Mouse (Mus musculus) liver, embryonic 11.5 days (tissue): ENCODE measurements at regions not wholly inside any gene's neighbourhood (a gene's known extent, or its start where the extent isn't known, plus 50 kb on each side); places are given as distances from the start of the nearest gene placed in this dataset.
A peak's percentile ranks its signal among the peaks of the same experiment; 100 is the strongest.

ENCODE experiments used
- ATAC-seq: fragments of 200-750 bp; cut with Nextera tagmentation; replicated peaks from 2 replicates; pipeline ENCODE4 v1.8.0; 2017; ENCODE audit warnings: moderate number of reproducible peaks, mild to moderate bottlenecking, moderate TSS enrichment, moderate library complexity; ENCODE audit not compliant: low FRiP score
- DNase-seq: peaks from one replicate; pipeline ENCODE4 v3.0.0-alpha.2; 2017; ENCODE audit warnings: low spot score
- H3K27ac ChIP-seq: fragments of 300-500 bp; sonication (generic); 2 replicates; pipeline ENCODE4 v1.5.1; 2014; ENCODE audit warnings: mild to moderate bottlenecking, low read depth, low read length, control low read depth
- H3K27me3 ChIP-seq: fragments of 300-500 bp; sonication (generic); replicated peaks from 2 replicates; pipeline ENCODE4 v1.6.1; 2014; ENCODE audit warnings: low read length, mixed read lengths; ENCODE audit not compliant: control insufficient read depth, insufficient read depth
- H3K36me3 ChIP-seq: fragments of 300-500 bp; sonication (generic); 2 replicates; pipeline ENCODE4 v1.6.1; 2014; ENCODE audit warnings: mild to moderate bottlenecking, low read length, moderate library complexity, mixed read lengths; ENCODE audit not compliant: control insufficient read depth, insufficient read depth
- H3K4me1 ChIP-seq: fragments of 300-500 bp; sonication (generic); replicated peaks from 2 replicates; pipeline ENCODE4 v1.6.1; 2014; ENCODE audit warnings: low read length, mixed read lengths; ENCODE audit not compliant: control insufficient read depth, insufficient read depth
- H3K4me2 ChIP-seq: fragments of 300-500 bp; sonication (generic); 2 replicates; pipeline ENCODE4 v1.6.1; 2014; ENCODE audit warnings: mild to moderate bottlenecking, control low read depth, moderate library complexity
- H3K4me3 ChIP-seq: fragments of 300-500 bp; sonication (generic); 2 replicates; pipeline ENCODE4 v1.5.1; 2014; ENCODE audit warnings: low read depth, low read length, control low read depth
- H3K9ac ChIP-seq: fragments of 300-500 bp; sonication (generic); 2 replicates; pipeline ENCODE4 v1.6.1; 2014; ENCODE audit warnings: low read depth, low read length, control low read depth
- H3K9me3 ChIP-seq: fragments of 300-500 bp; sonication (generic); 2 replicates; pipeline ENCODE4 v1.6.1; 2016; ENCODE audit warnings: low read length, inconsistent platforms, mixed read lengths; ENCODE audit not compliant: control insufficient read depth
- WGBS: fragments of 180-500 bp; shearing (Covaris S2); extraction: QIAGEN DNeasy Blood & Tissue Kit; methylation state at CpG from one replicate; pipeline ENCODE4 v1.1.7; 2014; 5-methylcytosine and 5-hydroxymethylcytosine counted together

DNA sequence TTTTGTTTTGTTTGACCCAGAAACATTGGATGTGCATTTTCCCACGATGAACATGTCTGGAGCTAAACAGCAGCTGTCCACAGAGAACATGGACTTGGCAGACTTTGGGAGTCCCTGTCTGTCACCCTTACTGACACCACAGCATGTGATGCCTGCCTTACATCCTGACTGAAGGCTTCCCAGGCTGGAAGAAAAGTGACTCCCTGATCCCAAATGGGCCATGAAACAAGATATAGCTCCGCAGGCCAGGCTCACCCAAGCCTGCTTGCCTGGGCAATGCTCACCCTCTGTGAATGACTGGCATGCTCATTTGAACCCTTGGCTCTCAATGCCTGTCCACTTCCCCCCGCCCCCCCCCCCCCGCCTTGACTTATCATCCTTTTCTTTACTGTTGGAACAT, 57.1 kb upstream of the Sfrp2 start:
- WGBS, result 83% methylated on average over 3 of the region's 4 CpGs
- ATAC-seq (no peak), DNase-seq (no peak)
- Histone ChIP-seq H3K9ac (no peak overlapping the region), H3K27me3 (no peaks in the 10 kb centered on the region), H3K27ac (no peak overlapping the region), H3K36me3 (no peaks in the 10 kb centered on the region), H3K9me3 (no peaks in the 10 kb centered on the region), H3K4me3 (no peak overlapping the region), H3K4me2 (no peak overlapping the region), H3K4me1 (no peaks in the 10 kb centered on the region; the same call in 1 of the 2 replicates)

DNA sequence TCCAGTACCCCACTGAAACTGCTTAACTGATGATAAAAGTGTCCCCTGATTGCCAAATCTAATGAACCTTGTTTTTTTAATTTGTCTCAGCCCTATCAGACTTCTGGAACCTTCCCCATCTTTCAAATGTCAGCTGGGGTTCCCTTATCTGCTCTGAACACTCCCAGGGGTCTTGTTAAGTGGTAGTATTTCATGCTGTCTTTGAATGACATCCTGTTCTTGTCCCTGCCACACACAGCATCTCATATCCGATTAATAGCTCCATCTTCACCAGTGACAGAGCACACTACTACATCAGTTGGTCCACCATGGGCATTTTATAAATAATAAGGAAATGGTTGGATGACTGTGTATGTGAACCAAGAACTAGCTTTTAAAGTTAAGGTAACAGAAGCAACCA, 56.6 kb upstream of the Sfrp2 start:
- Histone ChIP-seq H3K9ac (no peak overlapping the region), H3K9me3 (no peaks in the 10 kb centered on the region), H3K27ac (no peak overlapping the region), H3K36me3 (no peaks in the 10 kb centered on the region), H3K4me2 (no peak overlapping the region), H3K4me3 (no peak overlapping the region), H3K4me1 (no peaks in the 10 kb centered on the region; the same call in 1 of the 2 replicates), H3K27me3 (no peaks in the 10 kb centered on the region)
- WGBS, result 25% methylated on average over 1 of the region's 1 CpGs
- no peak for DNase-seq
- ATAC-seq, result peak; percentile 61; the same call in 1 of the 2 replicates

DNA sequence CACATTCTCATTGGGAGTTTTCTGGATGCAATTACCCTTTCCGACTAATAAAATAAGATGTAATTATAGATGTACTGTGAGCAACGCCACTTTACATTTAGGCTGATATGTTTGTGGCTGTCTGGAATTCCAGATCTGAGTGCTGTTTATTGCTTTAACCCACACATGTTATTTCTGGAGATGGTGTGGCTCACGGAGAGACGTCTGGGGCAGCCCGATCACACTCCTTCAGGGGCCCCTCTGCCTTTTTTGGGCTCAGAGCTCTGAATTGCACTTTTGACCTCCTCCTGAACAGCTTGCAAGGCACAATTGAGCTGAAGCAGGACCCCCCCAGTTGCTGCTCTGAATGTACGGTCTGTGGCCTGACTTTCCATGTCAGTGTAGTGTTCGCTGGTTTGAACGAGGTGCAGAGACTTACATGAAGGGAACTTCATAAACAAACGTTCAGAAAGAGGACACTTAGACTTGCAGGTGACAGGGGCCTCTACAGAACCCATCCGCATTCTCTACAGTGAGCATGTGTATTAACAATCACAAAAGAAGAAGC, 55.1 kb upstream of the Sfrp2 start:
- no peaks in the 10 kb centered on the region for H3K9me3 ChIP-seq
- no peak overlapping the region for H3K9ac ChIP-seq
- H3K36me3 ChIP-seq, result no peaks in the 10 kb centered on the region
- no peaks in the 10 kb centered on the region; the same call in 1 of the 2 replicates for H3K4me1 ChIP-seq
- DNase-seq (no peak), ATAC-seq (no peak)
- WGBS, result 66% methylated on average over 10 of the region's 10 CpGs
- H3K4me3 ChIP-seq, result no peak overlapping the region
- H3K4me2 ChIP-seq, result no peak overlapping the region
- no peak overlapping the region for H3K27ac ChIP-seq
- H3K27me3 ChIP-seq, result no peaks in the 10 kb centered on the region

DNA sequence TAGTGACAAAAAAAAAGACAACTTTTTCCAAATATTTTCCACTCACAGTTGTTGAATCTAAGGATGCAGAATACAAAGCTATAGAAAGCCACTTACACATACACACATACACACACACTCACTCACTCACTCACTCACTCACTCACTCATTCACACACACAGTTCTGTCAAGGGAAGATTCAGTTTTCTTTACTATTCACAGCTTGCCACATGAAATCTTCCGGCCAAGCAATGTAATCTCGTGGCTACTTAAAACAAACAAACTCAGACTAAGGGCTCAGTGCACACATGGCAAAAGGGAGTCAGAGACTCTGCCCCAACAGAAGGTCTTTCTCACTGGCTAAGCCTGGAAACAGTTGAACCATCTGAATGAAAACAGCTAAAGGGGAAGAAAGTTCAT, 53.8 kb upstream of the Sfrp2 start:
- Histone ChIP-seq H3K9me3 (no peaks in the 10 kb centered on the region), H3K4me1 (no peaks in the 10 kb centered on the region; the same call in 1 of the 2 replicates), H3K27ac (no peak overlapping the region), H3K9ac (no peak overlapping the region), H3K4me3 (no peak overlapping the region), H3K4me2 (no peak overlapping the region), H3K36me3 (no peaks in the 10 kb centered on the region), H3K27me3 (no peaks in the 10 kb centered on the region)
- WGBS, result 52% methylated on average over 2 of the region's 2 CpGs
- DNase-seq (no peak), ATAC-seq (no peak)

DNA sequence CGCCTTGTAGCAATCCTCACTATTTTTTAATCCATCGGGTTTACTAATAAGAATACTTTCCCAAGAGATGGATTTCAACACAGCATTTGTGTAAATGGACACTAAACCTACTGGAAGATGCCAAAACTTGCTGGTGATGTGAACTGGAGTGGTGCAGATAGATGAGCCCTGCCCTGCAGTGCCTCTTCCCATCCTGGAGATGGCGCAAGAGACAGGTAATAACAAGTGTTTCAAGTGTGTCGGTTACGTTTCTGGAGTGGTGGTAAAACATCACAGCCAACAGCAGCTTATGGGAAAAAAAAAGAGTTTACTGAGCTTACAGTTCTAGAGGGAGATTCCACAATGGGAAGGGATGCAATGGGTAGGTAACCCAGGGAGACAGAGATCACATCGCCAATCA, 51.5 kb upstream of the Sfrp2 start:
- Histone ChIP-seq H3K9me3 (no peaks in the 10 kb centered on the region), H3K4me1 (no peaks in the 10 kb centered on the region), H3K4me3 (no peak overlapping the region), H3K9ac (no peak overlapping the region), H3K27me3 (no peaks in the 10 kb centered on the region), H3K36me3 (no peaks in the 10 kb centered on the region), H3K27ac (no peak overlapping the region), H3K4me2 (no peak overlapping the region)
- 54% methylated on average over 6 of the region's 6 CpGs for WGBS
- ATAC-seq (no peak), DNase-seq (no peak)
